Mouse (Mus musculus): ENCODE measurements around the gene Gm21987.

The Gm21987 gene

DNA sequence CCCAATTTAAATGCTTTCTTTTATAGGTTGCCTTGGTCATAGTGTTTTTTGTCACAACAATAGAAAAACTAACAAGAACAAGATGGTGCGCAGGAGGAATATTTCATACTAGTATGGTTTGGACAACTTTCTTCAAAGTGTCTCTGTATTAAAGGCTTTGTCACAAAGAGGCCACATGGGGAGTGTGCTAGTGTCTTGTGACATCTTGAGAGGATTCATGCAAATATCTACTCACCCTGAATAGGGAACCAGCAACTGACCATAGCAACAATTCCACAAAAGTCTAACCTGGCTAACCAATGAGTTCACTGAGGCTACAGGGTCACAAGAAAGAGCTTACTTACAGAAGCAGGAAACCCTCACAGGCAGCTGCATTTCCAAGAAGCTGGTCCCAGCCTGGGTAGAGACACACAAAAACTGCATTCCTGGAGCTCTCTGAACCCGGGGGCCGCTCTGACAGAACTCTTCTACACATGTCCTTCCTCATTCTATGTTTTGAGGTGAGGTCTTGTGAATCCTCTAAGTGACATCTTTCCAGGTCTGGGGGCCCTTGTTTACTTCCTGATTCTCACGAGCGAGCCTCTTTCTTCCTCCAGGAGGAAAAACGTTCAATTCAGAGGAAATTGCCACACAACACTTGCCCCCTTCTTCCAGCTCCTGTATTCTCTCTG lies 48.4 kb downstream of the Gm21987 start:
- no peak for DNase-seq (ENCODE audit: low spot score)

DNA sequence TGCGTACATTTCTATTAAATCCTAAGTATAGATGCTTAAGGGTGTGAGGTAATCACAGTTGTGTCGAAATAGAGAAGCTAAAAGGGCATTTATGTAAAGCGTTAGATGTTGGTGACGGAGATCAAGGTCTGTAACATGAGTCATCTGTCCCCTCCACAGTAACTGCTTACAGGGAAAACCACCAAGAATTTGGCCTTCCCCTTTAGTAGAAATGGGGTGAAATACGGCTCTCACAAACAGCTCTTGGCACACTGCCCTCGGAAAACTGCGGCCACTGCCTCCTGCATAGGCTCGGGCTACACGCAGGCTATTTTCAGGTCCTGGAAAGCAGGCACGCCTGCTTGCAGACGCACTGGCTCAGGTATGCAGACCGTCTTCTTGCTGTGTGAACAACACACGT lies 49.3 kb downstream of the Gm21987 start:
- DNase-seq (ENCODE audit: low spot score): peak; percentile 71

DNA sequence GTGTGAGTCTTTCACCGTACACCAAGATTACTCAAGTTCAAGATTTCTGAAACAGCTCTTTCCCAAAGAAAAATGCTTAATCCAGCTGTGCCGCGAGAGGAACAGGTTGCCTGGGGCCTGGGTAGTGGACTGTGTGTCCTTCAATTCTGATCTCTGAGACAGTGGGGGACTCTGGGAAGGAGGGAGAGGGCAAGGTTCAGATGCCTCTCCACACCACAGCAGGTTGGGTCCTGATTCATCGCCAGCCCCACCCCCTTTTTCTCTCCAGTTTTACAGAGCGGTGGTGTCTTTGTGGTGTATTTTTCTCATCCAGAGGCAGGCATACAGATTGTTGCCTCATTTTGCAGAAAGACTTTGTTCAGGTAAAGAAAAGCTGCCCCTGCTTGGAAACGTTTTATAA lies 51.4 kb downstream of the Gm21987 start:
- DNase-seq (ENCODE audit: low spot score): no peak

DNA sequence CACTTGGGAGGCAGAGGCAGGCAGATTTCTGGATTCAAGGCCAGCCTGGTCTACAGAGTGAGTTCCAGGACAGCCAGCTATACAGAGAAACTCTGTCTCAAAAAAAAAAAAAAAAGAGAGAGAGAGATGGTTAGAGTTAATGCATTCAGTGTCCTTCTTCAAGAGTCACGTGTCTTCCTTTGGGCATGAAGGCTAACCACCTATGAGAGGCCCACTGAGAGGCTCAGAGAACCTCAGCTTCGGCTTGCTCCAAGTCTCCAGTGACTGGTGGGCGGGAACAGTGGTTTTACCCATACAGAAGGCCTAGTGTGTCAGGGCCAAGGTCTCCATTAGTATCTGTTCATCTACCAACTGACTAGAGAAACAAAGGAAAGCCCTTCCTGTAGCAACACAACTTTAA lies 52.2 kb downstream of the Gm21987 start:
- DNase-seq (ENCODE audit: low spot score): no peak

DNA sequence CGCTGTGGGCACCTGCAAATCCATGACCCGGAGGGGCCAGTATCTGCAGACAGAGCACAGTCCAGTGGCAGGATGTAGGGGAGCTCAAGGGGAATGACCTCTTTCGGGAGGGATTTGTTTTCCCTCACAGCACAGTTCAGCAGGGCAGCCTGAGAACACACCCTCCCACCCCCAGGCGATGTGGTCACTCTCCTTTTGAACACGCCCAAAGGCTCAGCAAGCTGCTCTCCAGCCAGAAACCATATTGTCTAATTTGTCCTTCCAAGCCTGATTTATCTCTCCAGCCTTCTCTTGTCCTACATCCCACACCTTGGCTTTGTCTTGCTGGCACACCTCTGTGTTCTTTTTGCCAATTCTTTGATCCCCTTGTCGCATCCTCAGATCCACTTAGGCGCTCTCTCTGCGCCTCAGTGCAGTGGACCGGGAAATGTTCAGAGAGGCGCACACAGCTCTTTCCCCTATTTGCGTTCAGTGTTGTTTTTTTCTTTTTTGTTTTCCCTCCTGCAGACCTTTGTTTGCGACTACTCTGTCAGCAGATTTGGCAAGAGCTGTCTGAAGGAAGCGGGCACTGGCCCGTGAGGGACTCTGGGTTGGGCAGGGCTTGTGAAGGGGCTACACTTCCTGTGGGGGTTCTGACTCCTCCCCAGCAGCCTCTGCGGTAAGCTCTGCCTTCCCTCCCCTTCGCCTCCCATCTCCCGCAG lies 52.8 kb downstream of the Gm21987 start:
- peak; percentile 62 for DNase-seq (ENCODE audit: low spot score)

DNA sequence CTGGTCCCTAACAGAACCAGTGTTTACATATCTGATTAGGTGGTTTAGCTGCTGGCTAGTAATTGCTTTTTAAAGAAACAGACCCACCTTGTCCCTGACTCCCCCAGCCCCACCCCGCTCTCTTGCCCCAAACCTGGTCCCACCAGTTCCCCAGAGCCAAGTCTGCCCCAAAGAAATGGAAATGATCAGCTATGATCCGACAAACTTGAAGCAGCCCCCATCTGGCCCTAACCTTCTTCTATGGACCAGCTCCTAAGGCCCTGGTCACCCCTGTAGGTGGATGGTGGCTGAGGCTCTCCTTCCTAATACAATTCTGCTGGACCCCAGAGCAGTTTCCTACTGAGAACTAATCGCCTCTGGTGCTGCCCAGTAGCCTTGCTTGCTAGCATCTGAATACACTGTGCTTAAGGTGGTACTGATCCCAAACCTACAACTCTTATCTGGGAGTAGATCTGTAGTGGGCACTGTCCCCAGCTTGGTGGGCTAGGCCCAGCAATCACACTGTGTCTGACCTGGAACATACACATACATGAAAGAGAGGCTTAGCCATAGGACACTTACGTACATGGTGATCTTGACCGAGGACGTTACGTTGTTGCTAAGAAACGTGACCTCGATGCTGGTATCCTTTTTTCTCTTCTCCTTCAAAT lies 53.6 kb downstream of the Gm21987 start:
- no peak for DNase-seq (ENCODE audit: low spot score)

DNA sequence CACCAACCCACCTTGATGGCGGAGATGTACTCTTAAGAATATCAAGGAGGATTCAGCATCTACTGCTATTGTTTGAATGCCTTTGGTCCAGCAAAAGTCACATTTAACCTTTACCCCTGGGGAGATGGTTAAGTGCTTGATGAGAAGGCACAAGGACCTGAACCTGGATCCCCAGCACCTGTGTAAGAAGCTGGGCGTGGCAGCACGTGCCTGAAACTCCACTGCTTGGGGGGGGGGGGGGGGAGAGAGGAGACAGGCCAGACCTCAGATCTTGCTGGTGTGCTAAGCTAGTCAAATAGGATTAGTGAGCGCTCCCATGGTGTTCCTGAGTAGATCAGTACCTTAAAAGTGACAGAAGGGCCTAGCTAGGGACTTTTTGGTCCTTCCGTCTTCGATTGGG lies 54.6 kb downstream of the Gm21987 start:
- no peak for DNase-seq (ENCODE audit: low spot score)

DNA sequence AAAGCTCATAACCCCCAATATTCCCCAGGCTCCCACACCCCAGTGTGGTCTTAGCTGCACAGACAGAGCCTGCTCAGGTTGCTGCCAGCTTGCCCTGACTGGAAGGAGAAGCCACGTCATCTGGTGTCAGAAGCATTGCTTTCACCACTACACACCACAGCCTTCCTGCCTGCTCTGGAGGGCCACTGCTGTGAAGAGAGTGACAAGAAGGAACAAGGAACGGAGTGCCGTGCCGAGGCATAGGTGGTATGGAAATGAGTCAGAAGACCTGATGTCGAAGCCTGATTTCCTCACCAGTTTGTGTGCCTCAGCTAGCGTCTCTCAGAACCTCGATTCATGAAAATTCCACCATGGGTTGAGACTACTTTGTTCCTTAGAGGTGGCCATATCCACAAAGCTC lies 56.8 kb downstream of the Gm21987 start:
- peak; percentile 20 for DNase-seq (ENCODE audit: low spot score)

DNA sequence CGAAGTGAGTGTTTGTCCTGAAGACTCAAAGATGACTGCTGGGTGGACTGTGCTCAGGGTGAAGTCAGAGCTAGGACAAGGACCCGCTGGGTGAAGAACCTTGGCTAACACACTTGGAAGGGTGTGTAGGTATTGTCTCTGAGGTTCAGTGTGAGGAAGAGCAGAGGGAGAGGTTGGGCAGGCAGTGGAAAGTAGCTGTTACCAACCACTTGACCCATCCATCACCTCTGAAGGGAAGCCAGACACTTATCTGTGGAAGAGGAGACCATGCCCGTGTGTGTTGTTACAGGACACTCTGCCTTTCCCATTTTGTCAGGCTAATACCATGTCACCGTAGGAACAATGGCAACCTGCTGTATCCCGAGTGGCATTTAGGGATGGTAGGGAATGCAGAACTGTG lies 59.5 kb downstream of the Gm21987 start:
- DNase-seq (ENCODE audit: low spot score): no peak

DNA sequence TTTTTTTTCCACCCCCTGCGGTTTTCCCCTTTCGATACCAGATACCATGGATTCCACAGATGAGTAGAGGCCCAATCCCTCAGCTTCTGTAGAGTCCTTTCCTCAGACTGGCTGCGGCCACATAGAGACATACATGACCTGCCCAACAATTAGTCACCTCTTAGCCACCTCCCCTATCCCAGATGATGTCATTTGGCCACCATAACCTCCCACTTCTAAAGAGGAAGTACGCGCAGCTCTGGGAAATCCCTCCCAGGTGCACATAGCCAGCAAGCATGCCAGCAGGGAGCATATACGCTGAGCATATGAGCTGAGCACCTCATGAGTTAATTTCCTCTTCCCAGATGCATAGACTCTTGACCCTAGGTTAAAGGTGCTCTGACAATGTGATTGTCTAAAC lies 59.9 kb downstream of the Gm21987 start:
- DNase-seq (ENCODE audit: low spot score): peak; percentile 7

DNA sequence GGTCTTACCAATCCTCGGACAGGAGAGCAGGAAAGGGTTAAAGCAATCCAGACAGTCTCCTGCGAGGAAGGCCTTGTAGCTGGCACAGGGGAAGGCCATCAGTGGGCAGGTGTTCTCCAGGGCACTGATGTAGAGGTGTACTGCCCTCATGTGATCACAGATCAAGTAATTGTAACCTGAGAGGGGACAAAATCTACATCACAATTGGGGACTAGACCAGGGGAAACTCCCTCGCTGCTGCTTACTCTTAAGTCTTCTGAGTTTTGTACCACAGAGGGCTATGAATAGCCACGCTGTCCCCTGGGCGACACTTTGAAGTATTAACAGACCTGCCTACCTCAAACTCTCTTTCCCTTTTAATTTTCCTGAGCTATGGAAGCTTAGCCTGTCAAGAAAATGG lies 60.7 kb downstream of the Gm21987 start:
- no peak for DNase-seq (ENCODE audit: low spot score)

DNA sequence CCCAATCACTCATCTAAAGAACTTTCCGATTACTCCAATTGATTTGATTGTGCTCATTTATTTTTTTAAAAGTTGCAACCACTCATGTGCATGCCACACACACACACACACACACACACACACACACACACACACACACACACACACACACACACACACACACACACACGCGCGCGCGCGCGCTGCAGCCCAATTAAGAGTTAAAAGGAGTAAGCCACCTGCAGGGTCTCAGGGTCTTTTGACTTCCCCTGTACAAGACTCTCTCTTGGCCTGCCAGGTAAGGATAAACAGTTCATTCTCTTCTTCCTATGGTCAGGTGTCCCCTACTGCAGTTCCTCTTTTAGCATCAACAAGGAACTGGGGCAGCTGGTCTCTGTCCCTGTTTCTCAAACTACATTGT lies 61.6 kb downstream of the Gm21987 start:
- no peak for DNase-seq (ENCODE audit: low spot score)
